Mouse (Mus musculus) left cerebral cortex, postnatal 14 days (tissue): ENCODE measurements around the gene Cd163l1. TPM values are rescaled to one million over a fixed set of nuclear protein-coding genes. Genes with fewer than 3 reads are reported as not detected.

Experiments
- DNase-seq, 2 experiments: peaks; one replicate each; pipeline ENCODE4 v3.0.0; 2021 to 2022; ENCODE audit warnings: low spot score in 2 of 2, mixed read lengths in 1 of 2
- intact Hi-C: fragments of 180-260 bp; cut with DNase I; formaldehyde crosslinking; loops from one replicate; pipeline ENCODE4 v1.15.1; 2025
- total RNA-seq, 2 experiments: library from RNA; stranded (reverse); gene quantifications; 2 replicates each; pipeline ENCODE4 v1.2.3; 2021

The Cd163l1 gene
- total RNA-seq, 2 experiments from 2014 or later, result 0.18 TPM; not detected in 1

- intact Hi-C loops, result no loop called here
These were observed 9.4 kb upstream of the Cd163l1 start for GRCm38 (mm10) chr7:140208677-140209076.

GRCm38 (mm10) chr7:140213841-140214240 lies 4.2 kb upstream of the Cd163l1 start:
- DNase-seq, result no peak
- intact Hi-C loops, result no loop called here

More at GRCm38 (mm10) chr7:140208677-140209076, 9.4 kb upstream of the Cd163l1 start:
- DNase-seq, result no peak

GRCm38 (mm10) chr7:140219268-140219667 lies 1.2 kb downstream of the Cd163l1 start:
- intact Hi-C loops, result no loop called here

GRCm38 (mm10) chr7:140220375-140220774 lies 2.3 kb downstream of the Cd163l1 start:
- intact Hi-C loops, result no loop called here
- DNase-seq, result no peak

More at GRCm38 (mm10) chr7:140219268-140219667, 1.2 kb downstream of the Cd163l1 start:
- no peak for DNase-seq

GRCm38 (mm10) chr7:140224209-140224608 lies 6.1 kb downstream of the Cd163l1 start:
- no peak for DNase-seq
- intact Hi-C loops, result no loop called here

- no peak for DNase-seq
- intact Hi-C loops, result no loop called here
These were observed 10.4 kb downstream of the Cd163l1 start for GRCm38 (mm10) chr7:140228476-140228875.

- no peak for DNase-seq
- intact Hi-C loops, result no loop called here
These were observed 13.0 kb downstream of the Cd163l1 start for GRCm38 (mm10) chr7:140231026-140231425.

GRCm38 (mm10) chr7:140233696-140234095 lies 15.6 kb downstream of the Cd163l1 start:
- peak in 1 of 2 experiments; percentile 9 for DNase-seq
- intact Hi-C loops, result no loop called here

GRCm38 (mm10) chr7:140247216-140247615 lies 29.1 kb downstream of the Cd163l1 start, which contains the start of gene 5830411N06Rik:
Gene 5830411N06Rik, plus strand, starts transcription at chr7:140247284.
- DNase-seq, result no peak
- intact Hi-C loops, result no loop called here

- no peak for DNase-seq
- intact Hi-C loops, result no loop called here
These were observed 35.8 kb downstream of the Cd163l1 start for GRCm38 (mm10) chr7:140253780-140254299.

Other genes with a start within 250 kb of the Cd163l1 start
- gene 6430531B16Rik, start 239.5 kb upstream of the Cd163l1 start, total RNA-seq, result under 1 TPM; 0.79 to 0.89 TPM
- 1 to 10 TPM; 1.3 to 2.0 TPM for gene Adam8, start 225.7 kb upstream of the Cd163l1 start, total RNA-seq
- gene Zfp511, start 181.9 kb upstream of the Cd163l1 start, total RNA-seq, result 10 to 100 TPM; 18.8 to 25.9 TPM
- gene Tubgcp2, start 181.6 kb upstream of the Cd163l1 start, total RNA-seq, result 10 to 100 TPM; 38.2 to 38.4 TPM
- gene Msx3, start 169.2 kb upstream of the Cd163l1 start, total RNA-seq, result under 1 TPM; 0.29 to 0.30 TPM
- gene Caly, start 135.7 kb upstream of the Cd163l1 start, total RNA-seq, result 100 to 1,000 TPM; 181 to 224 TPM
- not detected for gene Prap1, start 124.9 kb upstream of the Cd163l1 start, total RNA-seq
- 10 to 100 TPM; 36.4 to 40.8 TPM for gene Fuom, start 115.8 kb upstream of the Cd163l1 start, total RNA-seq
- gene Paox, start 102.5 kb upstream of the Cd163l1 start, total RNA-seq, result 1 to 10 TPM; 5.3 to 5.6 TPM
- gene Echs1, start 101.8 kb upstream of the Cd163l1 start, total RNA-seq, result 10 to 100 TPM; 49.1 to 55.7 TPM
- gene Mtg1, start 80.7 kb upstream of the Cd163l1 start, total RNA-seq, result 10 to 100 TPM; 19.5 to 21.8 TPM
- 100 to 1,000 TPM; 213 to 214 TPM for gene Sprn, start 63.4 kb upstream of the Cd163l1 start, total RNA-seq
- not detected for gene Olfr522, start 53.5 kb upstream of the Cd163l1 start, total RNA-seq
- gene Olfr523, start 45.0 kb upstream of the Cd163l1 start, total RNA-seq, result under 1 TPM in 1 of 2 experiments, not detected in 1; 0.11 TPM
- not detected for gene Olfr524, start 12.3 kb upstream of the Cd163l1 start, total RNA-seq
- gene 5830411N06Rik, start 29.0 kb downstream of the Cd163l1 start, total RNA-seq, result not detected
- gene Olfr525, start 102.6 kb downstream of the Cd163l1 start, total RNA-seq, result not detected
- not detected for gene Olfr527, start 115.8 kb downstream of the Cd163l1 start, total RNA-seq
- not detected for gene Olfr60, start 143.4 kb downstream of the Cd163l1 start, total RNA-seq
- not detected for gene Olfr530, start 158.1 kb downstream of the Cd163l1 start, total RNA-seq
- not detected for gene Olfr531, start 184.7 kb downstream of the Cd163l1 start, total RNA-seq
- gene Olfr532, start 203.4 kb downstream of the Cd163l1 start, total RNA-seq, result not detected
- gene Olfr533, start 245.1 kb downstream of the Cd163l1 start, total RNA-seq, result not detected